Mouse (Mus musculus) forebrain, embryonic 11.5 days (tissue): ENCODE measurements around the gene E2f2. TPM values are rescaled to one million over a fixed set of nuclear protein-coding genes. Genes with fewer than 3 reads are reported as not detected.

Source experiments
- ATAC-seq: fragments of 200-750 bp; cut with Nextera tagmentation; replicated peaks from 2 replicates; pipeline ENCODE4 v1.8.0; 2017; ENCODE audit warnings: moderate TSS enrichment; ENCODE audit not compliant: low FRiP score
- DNase-seq: peaks from one replicate; pipeline ENCODE4 v3.0.0-alpha.2; 2017; ENCODE audit warnings: low spot score
- H3K27ac ChIP-seq: fragments of 300-500 bp; sonication (generic); 2 replicates; pipeline ENCODE4 v1.5.1; 2014; ENCODE audit warnings: low read depth, low read length
- H3K27me3 ChIP-seq: fragments of 300-500 bp; sonication (generic); 2 replicates; pipeline ENCODE4 v1.6.1; 2014; ENCODE audit warnings: mild to moderate bottlenecking, low read length, mixed read lengths; ENCODE audit not compliant: control insufficient read depth, insufficient read depth
- H3K36me3 ChIP-seq: fragments of 300-500 bp; sonication (generic); 2 replicates; pipeline ENCODE4 v1.6.1; 2014; ENCODE audit warnings: mild to moderate bottlenecking, low read length, moderate library complexity, mixed read lengths; ENCODE audit not compliant: control insufficient read depth, insufficient read depth
- H3K4me1 ChIP-seq: fragments of 300-500 bp; sonication (generic); replicated peaks from 2 replicates; pipeline ENCODE4 v1.6.1; 2014; ENCODE audit warnings: low read length, mixed read lengths; ENCODE audit not compliant: control insufficient read depth, insufficient read depth
- H3K4me2 ChIP-seq: fragments of 300-500 bp; sonication (generic); 2 replicates; pipeline ENCODE4 v1.6.1; 2014; ENCODE audit warnings: low read depth, mild to moderate bottlenecking, low read length, moderate library complexity, mixed read lengths; ENCODE audit not compliant: severe bottlenecking
- H3K4me3 ChIP-seq: fragments of 300-500 bp; sonication (generic); 2 replicates; pipeline ENCODE4 v1.5.1; 2014; ENCODE audit warnings: low read depth, low read length
- H3K9ac ChIP-seq: fragments of 300-500 bp; sonication (generic); 2 replicates; pipeline ENCODE4 v1.6.1; 2014; ENCODE audit warnings: low read length
- H3K9me3 ChIP-seq: fragments of 300-500 bp; sonication (generic); 2 replicates; pipeline ENCODE4 v1.6.1; 2016; ENCODE audit warnings: low read length, mixed read lengths; ENCODE audit not compliant: control insufficient read depth
- WGBS: fragments of 180-500 bp; shearing (Covaris S2); extraction: QIAGEN DNeasy Blood & Tissue Kit; methylation state at CpG from one replicate; pipeline ENCODE4 v1.1.7; 2014; 5-methylcytosine and 5-hydroxymethylcytosine counted together
- polyA plus RNA-seq: library from polyadenylated mRNA; unstranded; fragments of >200 nt; fragmentation: Nextera tagmentation; extraction: Ambion mirVana; gene quantifications from 2 replicates; pipeline ENCODE4 v1.2.1, GENCODE M21; 2014

The E2f2 gene
- polyA plus RNA-seq, 1 experiment from 2014 or later: 10.2 TPM

DNA sequence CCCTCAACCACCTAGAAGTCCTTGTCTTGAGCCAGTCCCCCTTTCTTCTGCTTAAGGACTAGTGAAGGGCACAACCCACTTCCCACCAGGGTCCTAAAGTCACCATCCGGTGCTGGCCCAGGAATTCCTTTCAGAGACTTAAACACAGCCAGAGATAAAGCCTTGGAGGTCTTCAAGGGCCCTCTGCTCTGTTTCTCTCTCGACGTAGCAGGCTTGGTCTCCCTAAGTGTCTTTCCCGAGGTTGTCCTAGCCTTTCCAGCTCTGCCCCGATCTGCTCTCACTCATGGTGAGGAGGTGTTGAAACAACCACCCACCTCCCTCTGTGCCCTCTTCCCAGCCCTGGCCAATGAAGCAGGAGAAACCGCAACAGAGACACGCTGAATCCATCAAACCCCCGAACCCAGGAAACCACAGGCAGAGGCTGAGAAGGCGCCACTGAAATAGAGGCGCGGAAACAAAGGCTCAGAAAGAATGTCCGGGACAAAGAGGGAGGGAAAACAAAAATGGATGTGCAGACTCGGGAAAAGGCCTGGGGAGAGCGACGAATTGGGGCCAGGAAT, 37.7 kb upstream of the E2f2 start:
- peak overlapping the region; percentile 80 for H3K9ac ChIP-seq
- no peaks in the 10 kb centered on the region for H3K36me3 ChIP-seq
- H3K27ac ChIP-seq: peak overlapping the region; percentile 100
- ATAC-seq (peak; percentile 52), DNase-seq (peak; percentile 76)
- H3K27me3 ChIP-seq: no peaks in the 10 kb centered on the region
- no peaks in the 10 kb centered on the region for H3K9me3 ChIP-seq
- WGBS: 1% methylated on average over 15 of the region's 15 CpGs
- H3K4me3 ChIP-seq: peak overlapping the region; percentile 27
- peak overlapping the region; percentile 63 for H3K4me2 ChIP-seq
- peaks cover 30% of the 10 kb centered on the region for H3K4me1 ChIP-seq

DNA sequence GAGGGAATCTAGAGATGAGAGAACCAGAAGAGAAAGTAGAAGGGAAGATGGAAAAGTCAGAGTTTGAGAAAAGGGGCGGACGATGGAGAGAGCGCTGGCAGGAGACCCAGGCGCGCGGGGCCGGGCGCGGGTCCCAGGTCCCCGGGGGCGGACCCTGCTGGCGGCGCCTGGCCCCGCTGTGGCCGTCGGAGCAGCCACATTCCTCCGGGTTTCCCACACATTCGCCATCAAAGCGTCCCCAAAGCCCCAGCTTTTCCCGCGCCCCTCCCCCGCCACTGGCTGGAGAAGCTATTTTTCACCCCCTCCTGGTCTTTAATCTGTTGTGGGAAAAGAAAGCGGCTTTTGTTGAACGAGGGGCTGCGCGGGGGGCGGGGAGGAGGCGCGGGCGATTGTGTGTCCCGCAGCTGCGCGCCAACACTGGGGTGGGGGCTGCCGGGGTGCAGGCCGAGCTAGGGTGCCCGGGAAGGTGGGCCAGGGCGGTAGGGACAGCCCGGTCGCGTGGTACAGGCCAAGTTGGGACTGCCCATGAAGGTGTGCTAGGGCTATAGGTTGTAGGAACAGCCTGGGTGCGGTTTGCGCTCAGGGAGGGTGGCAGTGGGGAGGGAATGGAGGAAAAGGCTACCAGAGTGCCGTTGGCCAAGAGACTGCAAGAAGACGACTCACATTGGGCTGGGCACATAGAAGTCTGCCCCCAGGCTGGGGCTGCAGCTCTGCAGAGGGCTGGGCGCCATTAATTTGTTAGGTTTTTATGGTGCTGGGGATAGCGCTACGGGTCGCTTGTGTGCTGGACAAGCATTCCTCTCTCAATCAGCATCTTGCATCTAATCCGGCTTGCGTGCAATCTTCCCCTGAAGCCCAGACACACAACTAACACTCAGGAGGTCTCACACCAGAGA, 37.0 kb upstream of the E2f2 start:
- peaks cover 30% of the 10 kb centered on the region for H3K4me1 ChIP-seq
- DNase-seq: peak; percentile 94
- no peaks in the 10 kb centered on the region for H3K27me3 ChIP-seq
- no peaks in the 10 kb centered on the region for H3K36me3 ChIP-seq
- H3K4me2 ChIP-seq: peak overlapping the region; percentile 63
- 1% methylated on average over 40 of the region's 50 CpGs for WGBS
- peak overlapping the region; percentile 100 for H3K27ac ChIP-seq
- ATAC-seq: peak; percentile 81
- peak overlapping the region; percentile 80 for H3K9ac ChIP-seq
- H3K4me3 ChIP-seq: peak overlapping the region; percentile 27
- H3K9me3 ChIP-seq: no peaks in the 10 kb centered on the region

DNA sequence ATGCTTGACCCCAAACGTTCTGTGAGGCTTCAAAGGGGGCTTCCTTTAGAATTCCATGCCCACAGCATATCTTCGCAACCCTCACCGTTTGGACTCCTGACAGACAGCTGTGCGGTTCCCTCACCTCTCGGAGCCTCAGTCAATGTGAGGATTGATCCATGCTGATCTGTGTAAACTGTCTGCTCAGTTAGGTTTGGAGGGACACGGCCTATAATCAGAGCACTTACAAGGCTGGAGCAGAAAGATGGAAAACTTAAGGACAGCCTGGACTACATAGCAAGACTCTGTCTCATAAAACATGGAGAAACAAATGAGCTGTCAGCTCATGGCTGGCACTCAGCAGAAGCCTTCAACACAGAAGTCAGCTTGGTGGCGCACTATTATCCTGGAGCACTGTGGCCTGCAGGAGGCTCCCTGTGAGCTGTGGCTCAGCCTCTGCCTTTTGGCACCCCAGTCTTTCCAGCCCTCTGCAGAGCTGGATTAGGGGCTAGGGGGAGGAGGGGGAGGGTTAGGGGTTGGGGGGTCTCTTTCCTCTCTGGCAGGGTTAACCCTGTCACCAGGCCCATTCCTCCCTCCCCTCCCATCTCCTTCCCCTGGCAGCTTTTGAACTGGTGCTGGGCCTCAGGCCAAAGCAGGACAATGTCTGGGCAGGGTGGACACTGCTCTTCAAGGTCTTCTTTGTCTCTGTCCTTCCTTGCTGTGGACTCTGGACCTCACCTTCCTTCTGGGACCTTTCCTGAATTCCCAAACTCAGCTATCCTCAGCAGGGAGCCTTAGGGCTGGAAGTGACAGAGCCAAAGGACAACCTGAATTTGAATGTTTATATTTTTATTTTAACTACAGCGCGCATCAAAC, 36.1 kb upstream of the E2f2 start:
- H3K27ac ChIP-seq: peak overlapping the region; percentile 100
- H3K27me3 ChIP-seq: no peaks in the 10 kb centered on the region
- WGBS: 24% methylated on average over 9 of the region's 9 CpGs
- DNase-seq (no peak), ATAC-seq (no peak)
- peak overlapping the region; percentile 63 for H3K4me2 ChIP-seq
- H3K36me3 ChIP-seq: no peaks in the 10 kb centered on the region
- H3K9me3 ChIP-seq: no peaks in the 10 kb centered on the region
- peak overlapping the region; percentile 27 for H3K4me3 ChIP-seq
- peak overlapping the region; percentile 80 for H3K9ac ChIP-seq
- peaks cover 36% of the 10 kb centered on the region for H3K4me1 ChIP-seq

DNA sequence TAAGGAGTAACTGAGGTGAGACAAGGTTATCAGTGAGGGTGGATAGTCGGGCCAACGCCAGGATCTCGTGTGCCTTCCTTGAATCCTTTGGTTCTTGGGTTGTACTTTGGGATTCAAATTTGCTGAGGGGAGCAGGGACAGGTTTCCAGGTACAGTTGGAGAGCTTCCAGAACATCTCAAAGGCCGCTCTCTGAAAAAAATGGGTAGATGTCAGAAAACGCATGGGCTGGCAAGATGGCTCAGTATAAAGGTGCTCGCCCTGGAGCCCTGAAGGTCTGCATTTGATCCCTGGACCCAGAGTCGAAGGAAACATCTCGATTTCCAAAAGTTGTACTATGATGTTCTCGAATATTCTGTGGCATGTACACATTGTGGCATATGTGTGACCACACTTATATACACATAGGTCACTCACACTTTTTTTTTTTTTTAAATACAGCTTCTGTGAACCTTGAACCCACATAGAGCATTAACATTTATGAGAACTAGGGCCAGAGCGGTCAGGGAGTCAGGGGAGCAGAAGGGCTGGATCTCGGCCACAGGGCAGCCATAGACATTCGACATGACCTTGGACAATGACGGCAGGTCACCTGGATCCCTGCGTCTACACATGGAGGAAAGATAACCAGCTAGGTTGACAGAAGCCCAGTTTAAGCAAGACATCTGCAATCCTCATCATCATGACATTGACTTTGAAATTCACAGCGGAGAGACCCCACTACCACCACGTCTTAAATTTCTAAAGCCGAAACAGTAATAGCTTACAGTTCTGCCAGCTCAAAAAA, 32.7 kb upstream of the E2f2 start:
- no peak for DNase-seq
- H3K4me3 ChIP-seq: no peak overlapping the region
- no peak overlapping the region for H3K9ac ChIP-seq
- H3K27ac ChIP-seq: peak overlapping the region; percentile 92
- no peaks in the 10 kb centered on the region for H3K36me3 ChIP-seq
- peaks cover 44% of the 10 kb centered on the region for H3K4me1 ChIP-seq
- H3K27me3 ChIP-seq: peaks cover 2% of the 10 kb centered on the region; the same call in 1 of the 2 replicates
- no peak for ATAC-seq
- 57% methylated on average over 17 of the region's 17 CpGs for WGBS
- H3K4me2 ChIP-seq: no peak overlapping the region
- no peaks in the 10 kb centered on the region for H3K9me3 ChIP-seq

DNA sequence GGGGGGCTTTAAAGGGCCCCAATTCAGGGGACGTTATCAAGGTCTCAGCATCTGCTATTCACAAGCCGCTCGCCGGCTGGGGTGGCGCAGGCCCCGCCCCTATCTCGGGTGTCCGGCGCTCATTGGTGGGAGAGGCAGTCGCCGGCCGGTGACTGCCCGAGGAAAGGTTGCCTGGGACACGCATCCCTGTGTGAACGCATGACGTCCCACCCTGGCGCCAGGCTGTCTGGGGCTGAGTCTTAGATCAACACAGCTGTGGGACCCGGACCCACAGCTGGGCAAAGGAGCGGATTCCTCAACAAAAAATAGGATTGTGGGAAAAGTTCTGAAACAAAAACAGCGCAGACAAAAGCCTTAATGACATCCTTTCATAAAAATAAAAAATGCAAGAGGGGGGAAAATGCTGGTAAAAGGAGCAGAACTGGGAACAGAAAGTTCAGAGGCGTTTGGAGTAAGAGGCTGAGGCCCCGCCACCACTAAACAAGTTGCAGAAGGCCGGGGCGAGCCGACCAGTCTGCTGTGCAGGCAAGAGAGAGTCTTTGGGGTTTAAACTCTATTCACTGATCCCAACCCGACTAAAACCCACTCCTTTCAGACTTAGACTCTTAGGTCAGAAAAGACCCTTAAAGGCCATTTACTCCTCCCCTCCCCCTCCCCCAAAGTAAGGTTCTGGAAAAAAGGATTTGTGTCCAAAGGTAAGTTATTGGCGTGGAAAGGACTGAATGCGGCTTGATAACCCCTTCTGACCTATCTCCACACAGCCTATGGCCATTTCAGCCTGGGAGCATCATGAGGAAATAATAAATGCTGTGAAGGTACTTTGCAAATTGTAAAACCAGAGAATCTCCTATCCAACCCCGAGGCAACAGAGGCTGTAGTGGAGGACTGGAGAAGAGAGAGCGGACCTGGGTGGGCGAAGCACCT, 31.6 kb upstream of the E2f2 start:
- H3K27ac ChIP-seq: peak overlapping the region; percentile 92
- 4% methylated on average over 31 of the region's 31 CpGs for WGBS
- H3K4me3 ChIP-seq: peak overlapping the region; percentile 10
- H3K4me2 ChIP-seq: peak overlapping the region; percentile 43; the same call in 1 of the 2 replicates
- H3K27me3 ChIP-seq: peaks cover 2% of the 10 kb centered on the region; the same call in 1 of the 2 replicates
- peak overlapping the region; percentile 45 for H3K9ac ChIP-seq
- ATAC-seq (peak; percentile 85), DNase-seq (peak; percentile 97)
- no peaks in the 10 kb centered on the region for H3K9me3 ChIP-seq
- H3K36me3 ChIP-seq: no peaks in the 10 kb centered on the region
- H3K4me1 ChIP-seq: peaks cover 42% of the 10 kb centered on the region

DNA sequence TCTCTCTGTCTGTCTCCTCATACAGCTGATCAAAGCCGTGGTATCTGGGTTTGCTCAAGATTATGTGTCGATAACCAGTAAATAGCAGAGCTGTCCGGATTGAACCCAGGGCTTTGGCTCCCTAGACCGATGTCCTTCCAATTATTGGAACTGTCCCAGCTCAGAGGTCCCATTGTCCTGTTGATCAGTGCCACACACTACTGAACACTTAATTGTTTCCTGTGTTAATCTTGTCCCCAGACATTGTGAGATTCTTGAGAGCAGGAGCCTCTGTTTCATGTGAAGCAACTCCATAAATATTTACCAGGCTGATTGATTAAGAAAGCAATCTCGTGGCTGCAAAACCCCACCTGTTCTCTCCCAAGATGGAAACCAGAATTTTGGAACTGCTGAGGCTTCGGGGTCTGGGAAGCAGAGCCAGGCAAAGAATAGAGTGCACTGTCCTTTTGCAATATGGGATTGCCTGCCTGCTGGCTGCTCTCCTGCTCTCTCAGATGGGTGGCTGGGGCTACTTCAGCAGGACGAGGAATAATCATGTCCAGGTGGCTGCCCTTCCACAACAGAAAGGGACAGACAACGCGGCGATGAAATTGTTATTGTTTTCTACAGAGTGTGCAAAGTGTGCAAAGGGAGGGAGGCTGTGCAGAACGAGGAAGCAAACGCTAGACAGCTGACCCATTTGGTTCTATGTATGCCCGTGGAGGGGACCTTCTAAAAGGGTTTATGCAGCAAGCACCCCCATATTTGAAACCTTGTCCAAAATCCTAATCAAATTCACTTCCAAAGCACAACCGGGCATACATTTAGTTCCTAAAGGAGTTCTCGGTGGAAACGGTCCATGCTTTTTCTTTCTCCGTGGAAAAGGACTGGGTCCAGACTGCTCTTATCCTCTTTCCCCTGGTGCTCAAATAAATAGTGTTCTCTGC, 29.7 kb upstream of the E2f2 start:
- Histone ChIP-seq H3K4me3 (no peak overlapping the region), H3K36me3 (no peaks in the 10 kb centered on the region), H3K4me1 (peaks cover 44% of the 10 kb centered on the region), H3K4me2 (peak overlapping the region; percentile 88), H3K27me3 (peaks cover 13% of the 10 kb centered on the region; the same call in 1 of the 2 replicates), H3K9ac (peak overlapping the region; percentile 44), H3K27ac (peak overlapping the region; percentile 92), H3K9me3 (no peaks in the 10 kb centered on the region)
- whole genome bisulfite sequencing: 11% methylated on average over 17 of the region's 17 CpGs
- ATAC-seq (no peak), DNase-seq (no peak)
